Mouse (Mus musculus) cerebellum, adult 11 months (tissue): ENCODE results near the gene Hist1h4n.
A peak's percentile ranks its signal among the peaks of the same experiment; 100 is the strongest.

Source experiments
- DNase-seq: peaks from one replicate; pipeline ENCODE4 v3.0.0; 2022

The Hist1h4n gene

DNA sequence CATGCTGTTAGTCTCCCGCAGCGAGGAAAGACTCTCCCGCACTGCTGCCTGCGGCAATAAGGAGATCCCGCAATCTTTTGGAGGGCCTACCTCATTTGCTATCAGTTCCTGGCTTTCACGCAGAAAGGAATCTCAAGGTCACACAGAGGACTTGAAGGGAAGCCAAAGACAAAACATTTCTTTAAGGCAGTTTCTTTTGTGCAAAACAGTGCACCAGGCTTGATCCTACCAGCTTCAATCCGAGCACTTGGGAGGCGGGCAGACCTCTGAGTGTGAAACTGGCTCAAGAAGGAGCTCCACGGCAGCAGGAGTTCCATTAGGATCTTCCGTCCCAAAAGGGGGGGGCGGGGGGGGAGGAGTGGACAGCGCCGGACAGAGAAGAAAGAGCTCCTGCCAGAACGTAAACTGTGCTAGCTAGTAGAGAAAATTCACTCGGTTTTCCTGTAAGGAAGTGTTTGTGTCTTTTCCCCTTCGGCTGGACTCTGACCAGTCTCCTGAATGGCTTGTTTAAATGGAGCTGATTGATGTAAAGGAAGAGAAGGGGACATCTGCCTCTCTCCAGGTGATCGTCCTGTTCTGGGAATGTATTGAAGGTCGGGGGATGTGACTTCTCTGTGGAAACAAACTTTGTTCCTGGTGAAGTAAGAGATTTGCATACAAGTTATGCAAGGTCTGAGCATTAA is 41.3 kb downstream of the Hist1h4n start:
- DNase-seq, result no peak

DNA sequence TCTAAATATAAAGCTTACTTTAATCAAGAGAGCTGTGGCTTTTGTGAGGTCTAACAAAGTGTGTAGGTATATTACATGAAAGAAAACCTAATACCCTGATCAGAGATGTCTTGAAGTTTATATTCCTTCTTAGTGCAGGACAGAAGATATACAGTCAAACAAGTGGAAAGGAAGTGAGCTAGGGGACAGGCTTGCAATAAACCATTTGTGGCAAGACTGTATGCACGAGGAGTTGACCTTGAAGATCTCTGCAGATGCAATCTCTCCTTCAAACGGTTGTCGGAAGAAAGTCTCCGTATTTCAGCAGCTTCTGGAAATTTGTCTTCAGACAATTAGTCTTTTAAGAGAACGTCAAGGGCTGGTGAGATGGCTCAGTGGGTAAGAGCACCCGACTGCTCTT is 42.1 kb downstream of the Hist1h4n start:
- DNase-seq, result no peak

DNA sequence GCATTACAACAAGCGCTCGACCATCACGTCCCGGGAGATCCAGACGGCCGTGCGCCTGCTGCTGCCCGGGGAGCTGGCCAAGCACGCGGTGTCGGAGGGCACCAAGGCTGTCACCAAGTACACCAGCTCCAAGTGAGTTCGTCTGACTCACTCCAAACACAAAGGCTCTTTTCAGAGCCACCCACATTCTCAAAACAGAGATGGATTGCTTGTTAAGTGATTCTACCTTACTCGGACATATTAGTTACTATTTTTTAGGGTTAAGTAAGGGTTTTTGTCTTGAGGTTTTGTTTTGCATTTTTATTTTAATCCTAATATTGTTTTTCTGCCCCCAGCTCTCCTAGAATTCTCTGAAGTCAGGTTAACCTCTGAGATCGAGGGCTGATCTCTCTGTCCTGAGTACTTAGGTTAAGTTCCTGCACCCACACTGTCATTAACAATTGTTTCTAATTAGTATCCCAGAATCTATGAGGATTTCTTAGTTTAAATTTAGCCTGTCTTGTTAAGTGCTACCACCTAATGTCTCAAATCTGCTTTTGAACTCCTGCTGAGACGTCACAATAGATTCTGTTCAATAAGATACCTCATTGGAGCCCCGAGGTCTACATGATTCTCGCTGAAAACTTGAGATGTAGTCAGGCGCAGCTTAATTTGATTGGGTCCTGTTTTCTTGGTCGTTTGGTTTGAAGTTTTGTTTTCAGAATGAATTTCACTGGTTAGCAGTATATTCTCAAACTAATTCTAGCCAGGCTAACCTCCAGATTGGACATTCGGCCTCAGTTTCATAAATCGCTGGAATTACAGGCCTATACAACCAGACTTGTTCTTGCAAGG is 44.0 kb downstream of the Hist1h4n start:
- DNase-seq, result no peak

DNA sequence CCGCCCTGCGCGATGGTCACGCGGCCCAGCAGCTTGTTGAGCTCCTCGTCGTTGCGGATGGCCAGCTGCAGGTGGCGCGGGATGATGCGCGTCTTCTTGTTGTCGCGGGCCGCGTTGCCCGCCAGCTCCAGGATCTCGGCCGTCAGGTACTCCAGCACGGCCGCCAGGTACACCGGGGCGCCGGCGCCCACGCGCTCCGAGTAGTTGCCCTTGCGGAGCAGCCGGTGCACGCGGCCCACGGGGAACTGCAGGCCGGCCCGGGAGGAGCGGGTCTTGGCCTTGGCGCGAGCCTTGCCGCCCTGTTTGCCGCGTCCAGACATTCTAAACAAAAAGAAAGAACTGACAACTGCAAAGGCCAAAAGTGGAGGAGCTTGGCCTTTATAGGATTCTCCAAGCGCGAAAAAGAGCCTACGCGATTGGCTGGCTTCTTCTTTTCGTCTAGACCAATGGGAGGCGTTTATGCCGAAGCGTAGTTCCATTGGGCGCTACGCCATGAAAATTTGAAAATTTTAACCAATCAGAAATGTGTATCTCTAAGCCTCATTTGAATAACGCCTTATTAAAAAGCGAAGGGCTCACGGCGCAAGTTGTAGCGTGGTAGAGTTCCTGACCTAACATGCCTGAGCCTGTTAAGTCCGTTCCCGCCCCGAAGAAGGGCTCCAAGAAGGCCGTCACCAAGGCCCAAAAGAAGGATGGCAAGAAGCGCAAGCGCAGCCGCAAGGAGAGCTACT is 44.9 kb downstream of the Hist1h4n start, which contains the start of the genes Hist1h2an and Hist1h2bp:
Gene Hist1h2an, minus strand, starts transcription at position 320 of the 731 bp plus-strand sequence.
Gene Hist1h2bp, plus strand, starts transcription at position 563 of the 731 bp plus-strand sequence.
- peak; percentile 86 for DNase-seq

DNA sequence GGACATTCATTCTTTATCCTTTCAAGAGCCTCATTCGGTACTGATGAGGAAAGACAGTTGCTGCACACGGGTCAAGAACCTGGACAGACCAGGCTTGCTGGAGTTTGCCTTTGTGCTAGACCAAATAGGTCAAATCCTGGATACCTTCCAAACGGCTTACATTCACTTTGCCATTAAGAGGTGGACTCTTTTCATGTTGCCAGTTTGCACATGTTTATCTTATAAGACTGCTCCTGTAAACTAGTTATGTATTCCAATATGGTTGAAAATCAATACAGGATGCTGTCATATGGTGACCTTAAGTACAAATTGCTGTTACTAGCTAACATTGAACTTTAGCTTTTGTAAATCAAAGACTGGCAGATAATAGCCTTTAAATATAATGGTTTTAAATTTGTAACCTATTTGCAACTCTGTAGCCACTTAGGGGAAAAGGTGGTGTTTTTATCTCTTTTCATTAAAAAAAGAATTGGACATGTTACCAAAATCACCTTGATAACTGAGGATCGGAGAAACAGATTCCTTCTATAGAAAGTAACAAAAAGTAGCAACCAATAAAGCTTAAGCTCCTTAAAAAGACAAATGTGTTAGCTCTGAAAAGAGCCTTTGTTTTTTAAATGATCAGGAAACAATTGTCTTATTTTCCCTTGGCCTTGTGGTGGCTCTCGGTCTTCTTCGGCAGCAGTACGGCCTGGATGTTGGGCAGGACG is 45.7 kb downstream of the Hist1h4n start:
- no peak for DNase-seq

DNA sequence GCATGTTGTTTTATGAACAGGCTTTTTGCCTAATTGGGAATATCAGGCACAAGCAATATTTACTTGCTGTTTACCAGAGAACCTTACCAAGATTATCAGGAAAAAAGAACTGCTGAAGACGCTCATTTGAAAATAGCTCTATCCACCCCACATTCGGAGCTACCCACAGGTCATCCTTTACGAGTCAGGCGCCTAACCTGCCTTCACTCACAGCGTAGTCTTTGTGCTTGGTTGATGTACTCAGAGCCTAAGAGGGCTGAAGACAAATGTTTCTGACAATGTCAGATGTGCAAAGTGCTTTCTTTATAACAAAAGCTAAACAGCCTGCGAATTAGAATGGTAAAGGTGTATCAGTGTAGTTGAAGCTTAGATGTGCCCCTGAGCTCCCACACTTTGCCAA is 47.7 kb downstream of the Hist1h4n start:
- DNase-seq, result no peak

DNA sequence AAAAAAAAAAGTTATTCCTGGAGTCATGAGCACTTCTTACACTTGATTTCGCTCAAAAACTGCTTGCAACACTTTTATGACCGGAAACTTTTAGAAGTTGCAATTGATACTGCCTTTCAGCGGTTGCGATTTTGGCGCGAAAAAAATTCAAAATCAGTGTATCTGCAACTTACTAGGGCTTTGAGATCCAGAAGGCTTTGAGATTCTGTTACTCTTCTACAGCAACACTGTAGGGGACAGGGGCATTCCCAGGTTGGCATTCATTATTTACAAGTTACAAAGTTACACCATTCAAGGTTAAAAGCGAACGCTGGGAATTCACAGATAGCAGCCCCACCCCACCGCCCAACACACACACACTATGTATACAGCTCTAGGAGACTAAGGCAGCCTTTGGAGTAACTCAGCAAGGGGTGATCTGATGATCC is 48.2 kb downstream of the Hist1h4n start:
- DNase-seq, result peak; percentile 20

DNA sequence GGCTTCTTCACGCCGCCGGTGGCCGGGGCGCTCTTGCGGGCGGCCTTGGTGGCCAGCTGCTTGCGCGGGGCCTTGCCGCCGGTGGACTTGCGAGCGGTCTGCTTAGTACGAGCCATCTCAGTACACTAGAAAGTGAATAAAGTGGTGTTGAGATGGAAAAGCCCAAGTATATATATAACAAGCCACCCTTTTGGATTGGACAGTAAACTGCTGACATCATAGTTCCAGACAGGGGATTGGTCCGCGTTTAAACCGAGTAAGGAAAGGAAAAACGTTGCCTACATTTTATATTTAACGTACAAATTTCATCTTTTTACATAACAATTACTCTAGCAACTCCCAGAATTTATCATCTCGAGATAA is 48.8 kb downstream of the Hist1h4n start, which contains the start of gene Hist1h3i:
Gene Hist1h3i, minus strand, starts transcription at position 116 of the 363 bp plus-strand sequence.
- DNase-seq, result peak; percentile 49

DNA sequence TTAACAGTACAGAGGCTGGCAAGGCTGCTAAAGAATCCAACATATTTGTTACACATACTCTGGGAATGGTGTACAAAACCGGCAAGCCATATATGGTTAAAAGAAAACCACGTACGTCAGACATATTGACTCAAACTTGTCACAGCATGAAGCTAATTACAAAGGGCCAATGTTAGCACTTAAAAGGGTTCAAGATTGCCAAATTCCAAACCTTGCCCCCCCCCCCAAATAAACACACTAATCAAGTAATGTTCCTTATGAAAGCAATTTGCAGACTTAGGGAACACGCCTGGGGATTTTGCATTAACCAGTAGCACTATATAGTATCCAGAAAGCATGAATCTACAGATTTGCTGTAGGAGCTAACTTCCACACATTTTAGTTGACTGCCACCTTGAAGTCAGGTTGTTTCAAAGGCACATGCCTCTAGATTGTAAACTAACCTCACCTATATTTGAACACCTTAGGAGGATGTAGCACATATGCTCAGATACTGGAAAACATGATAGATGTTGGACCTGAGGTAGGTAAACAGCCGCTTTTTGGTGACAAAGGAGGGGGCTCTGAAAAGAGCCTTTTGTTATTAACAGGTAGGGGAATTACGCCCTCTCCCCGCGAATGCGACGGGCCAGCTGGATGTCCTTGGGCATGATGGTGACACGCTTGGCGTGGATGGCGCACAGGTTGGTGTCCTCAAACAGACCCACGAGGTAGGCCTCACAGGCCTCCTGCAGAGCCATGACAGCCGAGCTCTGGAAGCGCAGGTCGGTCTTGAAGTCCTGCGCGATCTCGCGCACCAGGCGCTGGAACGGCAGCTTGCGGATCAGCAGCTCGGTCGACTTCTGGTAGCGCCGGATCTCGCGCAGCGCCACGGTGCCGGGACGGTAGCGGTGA is 49.4 kb downstream of the Hist1h4n start:
- peak; percentile 24 for DNase-seq
